Mouse (Mus musculus) adrenal gland, postnatal 14 days (tissue): ENCODE data around the gene Aar2. TPM values are rescaled to one million over a fixed set of nuclear protein-coding genes. Genes with fewer than 3 reads are reported as not detected.
"Not testable (repeated sequence)": the region's sequence is repeated elsewhere in the genome, so short reads cannot be mapped to it uniquely, and the experiment has no call there.

ENCODE experiments used
- DNase-seq: peaks from one replicate; pipeline ENCODE4 v3.0.0; 2021; ENCODE audit warnings: mixed read lengths
- long read RNA-seq, 2 experiments: library from polyadenylated mRNA; stranded (forward); transcript quantifications; one replicate each; pipeline ENCODE4 v2.0.0; 2021
- total RNA-seq: library from RNA; stranded (reverse); gene quantifications from 2 replicates; pipeline ENCODE4 v1.2.3, GENCODE M21; 2021

The Aar2 gene
- total RNA-seq = 26.5 and 28.1 TPM in 2 replicates
- long read RNA-seq, experiment 1, transcript Aar2-201 (4 exons, 3,427 nt) = major isoform, 45 of 55 reads
- long read RNA-seq, experiment 1, partial matches to known transcripts = 4 of 55 reads
- long read RNA-seq, experiment 1, other reads (novel, unspliced or antisense) = 6 of 55 reads
- long read RNA-seq, experiment 2, transcript Aar2-201 (4 exons, 3,427 nt) = major isoform, 30 of 32 reads
- long read RNA-seq, experiment 2, partial matches to known transcripts = 0 of 32 reads
- long read RNA-seq, experiment 2, other reads (novel, unspliced or antisense) = 2 of 32 reads

- peak; percentile 89 for DNase-seq
Measured at GRCm38 (mm10) chr2:156547123-156547891, at the start of gene Aar2. Gene Aar2 (plus strand): TSS chr2:156547584.

- peak; percentile 82 for DNase-seq
Measured at GRCm38 (mm10) chr2:156497915-156498314, 49.5 kb upstream of the Aar2 start.

DNA sequence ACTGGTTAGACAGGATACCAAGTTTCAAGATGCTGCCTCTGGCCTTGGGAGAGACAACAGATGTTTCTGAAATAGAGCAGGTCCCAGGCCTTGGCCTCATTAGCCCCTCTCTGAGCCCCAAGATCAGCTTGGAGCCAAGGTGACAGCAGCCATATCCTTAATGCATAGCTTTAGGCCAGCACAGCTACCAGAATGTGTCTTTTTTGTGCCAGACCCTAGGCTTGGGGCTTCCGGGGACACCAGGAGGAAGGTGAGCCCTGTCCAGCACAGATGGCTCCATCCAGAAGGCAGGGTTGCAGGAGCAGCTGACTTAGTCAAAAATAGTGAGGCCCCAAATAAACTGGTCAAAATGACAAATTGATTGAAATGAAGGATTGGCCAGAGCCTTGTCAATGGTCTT lies 46.4 kb upstream of the Aar2 start:
- no peak for DNase-seq

- no peak for DNase-seq
Measured at GRCm38 (mm10) chr2:156505533-156505932, 41.9 kb upstream of the Aar2 start.

DNA sequence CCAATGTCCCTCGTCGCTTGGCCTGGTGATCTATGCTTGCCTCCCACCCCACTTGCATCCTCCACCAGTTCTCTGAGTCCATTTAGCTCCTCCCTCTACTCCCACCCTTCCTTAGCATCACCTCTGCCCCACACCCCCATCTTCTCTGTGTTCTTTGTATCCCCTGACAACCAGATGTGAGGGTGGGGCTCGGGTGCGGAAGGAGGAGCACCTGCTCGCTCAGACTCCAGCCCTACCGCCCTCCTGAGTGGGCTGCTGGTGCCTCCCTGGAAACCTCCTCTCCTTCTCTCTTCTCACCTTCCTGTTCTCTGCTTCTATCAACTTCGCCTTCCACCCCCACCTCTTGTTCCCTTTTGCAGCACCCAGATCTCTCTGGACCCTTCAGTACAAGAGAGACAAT lies 35.4 kb upstream of the Aar2 start:
- no peak for DNase-seq

DNA sequence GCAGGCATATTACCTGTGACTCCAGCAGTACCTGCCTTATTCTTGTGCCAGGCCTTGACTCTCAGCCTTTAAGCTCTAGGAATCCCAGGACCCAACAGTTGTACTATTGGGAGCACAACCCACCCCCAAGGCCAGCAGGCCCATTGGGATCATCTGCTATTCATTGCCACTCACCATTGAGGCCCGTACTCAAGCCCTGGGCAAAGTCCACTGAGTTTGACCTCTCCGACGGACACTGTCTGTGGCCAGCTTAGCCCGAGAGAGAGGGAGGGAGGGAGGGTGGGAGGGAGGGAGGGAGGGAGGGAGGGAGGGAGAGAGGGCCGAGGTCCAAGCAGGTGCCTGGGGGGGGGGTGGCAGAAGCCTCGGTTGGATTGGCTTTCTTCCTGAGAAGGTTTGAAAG lies 34.8 kb upstream of the Aar2 start:
- DNase-seq = no peak

- DNase-seq = no peak
Measured at GRCm38 (mm10) chr2:156515102-156515501, 32.3 kb upstream of the Aar2 start.

DNA sequence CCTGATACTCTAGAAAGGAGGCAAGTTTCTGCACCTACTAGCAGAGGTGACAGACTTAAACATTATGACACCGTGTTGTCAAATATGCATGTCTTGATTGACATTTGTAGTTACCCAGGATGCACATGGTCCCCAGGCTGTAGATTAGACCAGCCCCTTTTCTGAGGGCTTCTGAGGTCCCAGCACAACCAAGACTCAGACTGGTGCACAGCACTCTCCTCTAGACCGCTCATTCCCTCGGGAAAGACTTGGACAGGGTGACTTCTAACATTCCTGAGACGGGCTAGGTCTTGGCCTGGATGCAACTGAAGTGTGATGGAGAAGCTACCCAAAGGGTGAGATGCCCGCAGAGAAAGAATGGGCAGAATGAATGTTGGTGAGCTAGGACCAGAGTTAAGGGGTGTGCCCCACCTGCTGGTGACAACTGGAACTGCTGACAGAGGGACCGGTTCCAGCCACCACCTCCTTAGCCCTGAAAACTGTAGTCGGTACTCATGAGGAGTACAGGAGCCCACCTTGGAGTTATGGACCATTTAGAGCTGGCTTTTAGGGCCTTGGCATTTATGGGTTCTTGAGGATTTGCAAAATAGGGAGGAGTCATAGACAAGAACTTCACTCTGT lies 31.7 kb upstream of the Aar2 start:
- peak; percentile 83 for DNase-seq

DNA sequence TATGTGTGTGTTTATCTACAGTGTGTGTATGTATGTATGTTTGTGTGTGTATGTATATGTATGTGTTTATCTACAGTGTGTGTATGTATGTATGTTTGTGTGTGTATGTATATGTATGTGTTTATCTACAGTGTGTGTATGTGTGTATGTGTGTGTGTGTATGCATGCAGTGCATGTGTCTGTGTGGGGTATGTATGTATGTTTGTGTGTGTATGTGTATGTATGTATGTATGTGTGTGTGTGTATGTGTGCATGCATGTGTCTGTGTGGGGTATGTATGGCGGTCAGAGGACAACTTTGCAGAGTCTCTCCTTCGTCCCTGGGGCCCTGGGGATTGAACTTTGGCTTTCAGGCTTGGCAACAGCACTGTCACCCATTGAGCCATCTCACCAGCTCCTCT lies 30.7 kb upstream of the Aar2 start:
- not testable (repeated sequence) for DNase-seq

- no peak for DNase-seq
Measured at GRCm38 (mm10) chr2:156518306-156518705, 29.1 kb upstream of the Aar2 start.

DNA sequence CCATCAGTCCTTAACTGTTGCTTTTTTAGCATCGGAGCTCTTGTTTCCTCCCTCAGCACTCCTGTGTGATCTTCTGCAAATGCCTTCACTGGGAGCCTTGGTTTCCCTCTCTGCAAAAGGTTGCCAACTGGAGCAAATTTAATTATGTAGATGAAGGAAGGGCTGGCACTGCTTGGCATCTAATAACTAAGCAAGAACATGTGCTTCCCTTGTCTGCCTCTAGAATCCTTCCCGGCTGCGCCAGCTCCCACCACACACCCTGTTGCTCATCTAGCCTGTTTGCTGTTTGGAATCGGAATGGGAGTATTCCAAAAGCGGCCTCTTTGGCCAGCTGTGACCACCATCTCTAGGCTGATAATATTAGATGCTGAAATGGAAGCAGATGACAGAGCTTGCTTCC lies 27.8 kb upstream of the Aar2 start:
- no peak for DNase-seq

GRCm38 (mm10) chr2:156522994-156523393 lies 24.4 kb upstream of the Aar2 start:
- no peak for DNase-seq

GRCm38 (mm10) chr2:156524078-156524477 lies 23.3 kb upstream of the Aar2 start:
- no peak for DNase-seq

- DNase-seq = no peak
Measured at GRCm38 (mm10) chr2:156529726-156530125, 17.7 kb upstream of the Aar2 start.

- DNase-seq = no peak
Measured at GRCm38 (mm10) chr2:156533160-156533559, 14.2 kb upstream of the Aar2 start.

GRCm38 (mm10) chr2:156538817-156539555 lies 8.4 kb upstream of the Aar2 start:
- DNase-seq = no peak

GRCm38 (mm10) chr2:156540991-156541390 lies 6.4 kb upstream of the Aar2 start:
- peak; percentile 18 for DNase-seq

DNA sequence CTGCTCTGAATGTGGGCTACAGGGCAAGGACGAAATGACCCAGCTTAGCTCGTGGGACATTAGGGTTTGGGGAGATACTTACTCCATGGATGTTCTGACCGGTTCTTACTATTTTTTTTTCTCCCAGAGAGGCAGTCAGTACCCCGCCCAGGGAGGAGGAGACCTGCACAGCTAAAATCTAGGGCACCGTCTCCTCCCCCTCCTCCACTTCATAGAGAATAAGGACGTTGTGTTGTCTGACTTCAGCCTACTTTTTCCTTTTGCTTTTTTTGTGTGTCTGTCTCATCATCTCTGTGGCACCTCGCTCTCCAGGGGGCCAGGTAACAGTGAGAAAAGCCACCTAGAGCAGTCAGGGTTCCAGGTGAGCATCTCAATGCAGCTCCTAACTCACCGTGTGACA lies 5.0 kb upstream of the Aar2 start:
- no peak for DNase-seq

DNA sequence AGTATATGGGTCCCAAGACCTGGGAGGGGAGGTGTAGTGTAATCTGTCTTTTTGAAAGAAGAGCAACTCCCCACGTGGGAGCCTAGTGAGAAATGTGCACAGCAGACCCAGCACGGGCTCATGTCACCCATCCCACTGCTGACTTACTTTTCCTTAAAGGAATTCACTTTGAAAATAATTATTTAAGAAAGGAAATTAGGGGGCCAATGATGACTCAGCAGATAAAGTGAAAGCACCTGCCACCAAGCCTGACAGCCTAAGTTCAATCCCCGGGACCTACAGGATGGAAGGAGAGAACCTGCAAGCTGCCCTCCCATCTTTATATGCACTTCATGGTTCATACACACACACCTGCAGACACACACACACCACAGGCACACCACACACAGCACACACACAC lies 3.6 kb upstream of the Aar2 start:
- DNase-seq = no peak

GRCm38 (mm10) chr2:156552421-156552820 lies 5.0 kb downstream of the Aar2 start:
- DNase-seq = no peak

GRCm38 (mm10) chr2:156561808-156562207 lies 14.4 kb downstream of the Aar2 start:
- DNase-seq = no peak

DNA sequence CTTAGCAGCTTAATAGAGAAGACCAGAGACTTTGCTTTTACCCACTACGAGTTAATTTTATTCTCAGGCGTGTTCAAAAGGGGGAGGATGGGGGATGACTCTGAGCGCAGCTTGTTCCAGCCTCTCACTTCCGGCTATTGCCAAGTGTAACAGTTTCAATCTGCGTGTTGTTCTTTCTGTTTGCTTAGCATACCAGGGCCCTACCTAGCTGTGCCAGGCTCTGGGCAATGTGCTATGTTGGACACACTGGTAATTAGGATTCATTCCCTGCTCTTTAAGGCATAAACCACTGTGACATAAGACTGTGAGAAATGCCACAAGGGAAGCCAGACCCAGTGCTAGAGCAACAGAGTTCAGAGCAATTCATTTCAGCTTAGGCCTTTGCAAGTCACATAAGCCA lies 16.2 kb downstream of the Aar2 start:
- DNase-seq = no peak

- DNase-seq = no peak
Measured at GRCm38 (mm10) chr2:156566512-156566911, 19.1 kb downstream of the Aar2 start.
